Mouse (Mus musculus): ENCODE data around the gene Pim3.

The Pim3 gene

GRCm38 (mm10) chr15:88859206-88859970 lies 2.6 kb upstream of the Pim3 start:
- DNase-seq: no peak

- DNase-seq: no peak
Observed at GRCm38 (mm10) chr15:88860781-88861180, 1.2 kb upstream of the Pim3 start.

GRCm38 (mm10) chr15:88862881-88863694 lies 1.1 kb downstream of the Pim3 start:
- DNase-seq: peak; percentile 61 to 71

- DNase-seq: peak; percentile 81 to 88
Observed at GRCm38 (mm10) chr15:88863695-88864231, 1.8 kb downstream of the Pim3 start.

- DNase-seq: no peak
Observed at GRCm38 (mm10) chr15:88864270-88865030, 2.5 kb downstream of the Pim3 start.

GRCm38 (mm10) chr15:88865061-88865460 lies 3.1 kb downstream of the Pim3 start:
- no peak for DNase-seq

GRCm38 (mm10) chr15:88865888-88866695 lies 4.1 kb downstream of the Pim3 start:
- DNase-seq: no peak

GRCm38 (mm10) chr15:88866934-88867356 lies 5.0 kb downstream of the Pim3 start:
- no peak for DNase-seq

- no peak for DNase-seq
Observed at GRCm38 (mm10) chr15:88867368-88868023, 5.5 kb downstream of the Pim3 start.

- no peak for DNase-seq
Observed at GRCm38 (mm10) chr15:88868024-88868742, 6.2 kb downstream of the Pim3 start.

GRCm38 (mm10) chr15:88870418-88871185 lies 8.6 kb downstream of the Pim3 start:
- no peak for DNase-seq

- no peak for DNase-seq
Observed at GRCm38 (mm10) chr15:88874061-88874460, 12.1 kb downstream of the Pim3 start.

- no peak for DNase-seq
Observed at GRCm38 (mm10) chr15:88874477-88874876, 12.5 kb downstream of the Pim3 start.

GRCm38 (mm10) chr15:88875625-88876081 lies 13.7 kb downstream of the Pim3 start:
- no peak for DNase-seq

GRCm38 (mm10) chr15:88876155-88877020 lies 14.4 kb downstream of the Pim3 start:
- peak; percentile 88 to 89 for DNase-seq

GRCm38 (mm10) chr15:88877021-88877400 lies 15.0 kb downstream of the Pim3 start:
- no peak for DNase-seq

GRCm38 (mm10) chr15:88881253-88882044 lies 19.5 kb downstream of the Pim3 start:
- no peak for DNase-seq

GRCm38 (mm10) chr15:88882851-88883250 lies 20.9 kb downstream of the Pim3 start:
- DNase-seq: no peak
